Comparison of ENCODE assay signal across 19 mouse cellular contexts in the genomic region with DNA sequence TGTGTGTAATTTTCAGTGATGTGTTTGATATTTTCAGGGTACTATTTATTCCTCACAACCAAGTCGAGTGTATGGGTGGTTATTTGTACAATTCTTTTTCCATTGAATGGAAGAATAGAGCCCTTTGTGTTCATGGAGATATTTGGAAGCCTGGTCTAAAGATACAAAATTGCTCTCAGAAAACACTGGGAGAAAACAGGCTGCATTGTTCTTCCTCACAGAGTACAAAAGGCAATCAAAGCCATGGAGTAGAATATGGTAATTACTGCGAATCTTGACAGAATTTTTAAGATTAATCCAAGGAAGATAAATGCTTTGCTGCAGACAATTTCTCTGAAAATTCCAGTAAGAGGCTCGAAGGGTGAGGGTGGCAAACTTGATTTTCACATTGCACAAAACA. TPM values are rescaled to one million over a fixed set of nuclear protein-coding genes. Genes with fewer than 3 reads are reported as not detected.
DNase-seq lines count a peak whose midpoint lies in the region; ATAC-seq lines count a peak whose summit lies in the region.
"Had no signal": no experiment of that assay in that cellular context is flagged by ENCODE, and none has a peak within 500 bp of the region (broad histone marks: within the 10 kb centered on the region; RNA-seq: fewer than 3 reads in every experiment).

No protein-coding gene starts in this region.

- H3K9me3 ChIP-seq in forebrain, embryonic 14.5 days (replicated peaks; ENCODE audit: control insufficient read depth, low read length), result no peaks in the 10 kb centered on the region
- no peaks in the 10 kb centered on the region for H3K9me3 ChIP-seq in forebrain, embryonic 11.5 days (ENCODE audit: control insufficient read depth, low read length)
- H3K9me3 ChIP-seq in limb, embryonic 10.5 days (replicated peaks), result no peaks in the 10 kb centered on the region
- H3K9me3 ChIP-seq: embryonic facial prominence, embryonic 10.5 days; heart, embryonic 13.5 days; hindbrain, embryonic 15.5 days had no signal

- H3K27ac ChIP-seq in forebrain, embryonic 14.5 days (ENCODE audit: low read depth, low read length), result no peak overlapping the region
- H3K27ac ChIP-seq in forebrain, embryonic 11.5 days (ENCODE audit: low read depth, low read length), result no peak overlapping the region
- H3K27ac ChIP-seq in limb, embryonic 10.5 days, result no peak overlapping the region
- H3K27ac ChIP-seq: embryonic facial prominence, embryonic 10.5 days; heart, embryonic 13.5 days; hindbrain, embryonic 15.5 days had no signal

- H3K4me1 ChIP-seq in forebrain, embryonic 14.5 days (ENCODE audit: control insufficient read depth, insufficient read depth, low read length), result no peaks in the 10 kb centered on the region
- no peaks in the 10 kb centered on the region for H3K4me1 ChIP-seq in forebrain, embryonic 11.5 days (replicated peaks; ENCODE audit: control insufficient read depth, insufficient read depth, low read length)
- H3K4me1 ChIP-seq in limb, embryonic 10.5 days, result no peaks in the 10 kb centered on the region
- H3K4me1 ChIP-seq: embryonic facial prominence, embryonic 10.5 days; heart, embryonic 13.5 days; hindbrain, embryonic 15.5 days had no signal

- H3K27me3 ChIP-seq in forebrain, embryonic 14.5 days (replicated peaks; ENCODE audit: control insufficient read depth, insufficient read depth, low read length), result no peaks in the 10 kb centered on the region
- H3K27me3 ChIP-seq in forebrain, embryonic 11.5 days (ENCODE audit: control insufficient read depth, insufficient read depth, low read length), result no peaks in the 10 kb centered on the region
- H3K27me3 ChIP-seq in limb, embryonic 10.5 days (ENCODE audit: low read depth, poor library complexity, severe bottlenecking), result no peaks in the 10 kb centered on the region
- H3K27me3 ChIP-seq: heart, embryonic 13.5 days; hindbrain, embryonic 15.5 days; Patski had no signal

- H3K36me3 ChIP-seq in forebrain, embryonic 14.5 days (ENCODE audit: control insufficient read depth, insufficient read depth, low read length), result no peaks in the 10 kb centered on the region
- H3K36me3 ChIP-seq in forebrain, embryonic 11.5 days (ENCODE audit: control insufficient read depth, insufficient read depth, low read length), result no peaks in the 10 kb centered on the region
- no peaks in the 10 kb centered on the region for H3K36me3 ChIP-seq in limb, embryonic 10.5 days
- H3K36me3 ChIP-seq: embryonic facial prominence, embryonic 10.5 days; heart, embryonic 13.5 days; hindbrain, embryonic 15.5 days had no signal

- WGBS in forebrain, embryonic 14.5 days, result 38% methylated on average over 3 of the region's 3 CpGs
- WGBS in forebrain, embryonic 11.5 days, result 59% methylated on average over 3 of the region's 3 CpGs
- 70% methylated on average over 3 of the region's 3 CpGs for WGBS in limb, embryonic 10.5 days

- no peak overlapping the region for H3K4me3 ChIP-seq in forebrain, embryonic 14.5 days (ENCODE audit: low read depth, low read length)
- no peak overlapping the region for H3K4me3 ChIP-seq in forebrain, embryonic 11.5 days (ENCODE audit: low read depth, low read length)
- H3K4me3 ChIP-seq in limb, embryonic 10.5 days, result no peak overlapping the region
- H3K4me3 ChIP-seq: embryonic facial prominence, embryonic 10.5 days; heart, embryonic 13.5 days; hindbrain, embryonic 15.5 days had no signal

- H3K4me2 ChIP-seq in forebrain, embryonic 14.5 days (ENCODE audit: low read length), result no peak overlapping the region
- H3K4me2 ChIP-seq in forebrain, embryonic 11.5 days (ENCODE audit: low read depth, low read length, severe bottlenecking), result no peak overlapping the region
- H3K4me2 ChIP-seq: heart, embryonic 13.5 days; hindbrain, embryonic 15.5 days had no signal

- ATAC-seq in forebrain, embryonic 14.5 days, result peak; percentile 50; the same call in 1 of the 2 replicates
- ATAC-seq in forebrain, embryonic 11.5 days (replicated peaks; ENCODE audit: low FRiP score), result no peak
- ATAC-seq: activated CD4-positive, CD25-positive, alpha-beta regulatory T cell, adult 4 months; Patski had no signal

- DNase-seq in forebrain, embryonic 14.5 days (ENCODE audit: low spot score), result peak; percentile 39
- no peak for DNase-seq in forebrain, embryonic 11.5 days (ENCODE audit: low spot score)
- DNase-seq in left cerebral cortex, adult 11 months (ENCODE audit: low spot score), result peak; percentile 13
- no peak for DNase-seq in left cerebral cortex, adult 18-20 months (ENCODE audit: low spot score in 2 of 2)
- DNase-seq in brain, adult 2 months (ENCODE audit: low read depth, low spot score), result peak; percentile 73
- DNase-seq in telencephalon, adult 2 months (ENCODE audit: low read depth, low spot score), result peak; percentile 46
- DNase-seq in limb, embryonic 10.5 days (ENCODE audit: low spot score), result no peak
- DNase-seq: adrenal gland, postnatal 14 days; cerebellum, adult 2 months; cerebellum, postnatal 10 days; gastrocnemius, postnatal 36 days; heart, adult 11 months; heart, postnatal 36 days had no signal

- no peak overlapping the region for H3K9ac ChIP-seq in forebrain, embryonic 14.5 days (ENCODE audit: low read length)
- no peak overlapping the region for H3K9ac ChIP-seq in forebrain, embryonic 11.5 days (ENCODE audit: low read length)
- H3K9ac ChIP-seq: heart, embryonic 13.5 days; hindbrain, embryonic 15.5 days had no signal

RNA-seq across cellular contexts. Expression of a gene that starts 54.7 kb away (rescaled TPM):
- polyA plus RNA-seq in forebrain, embryonic 14.5 days (2014; fragmentation: Nextera tagmentation; extraction: Ambion mirVana), result 45.0 and 59.1 TPM in 2 replicates
- polyA plus RNA-seq in forebrain, embryonic 11.5 days (2014; fragmentation: Nextera tagmentation; extraction: Ambion mirVana), result 16.0 and 17.9 TPM in 2 replicates
- 100 to 1,000 TPM; 170 to 173 TPM for total RNA-seq in left cerebral cortex, adult 18-20 months (2021)
- 15.5 and 16.4 TPM in 2 replicates for polyA plus RNA-seq in limb, embryonic 10.5 days (2016; fragmentation: Nextera tagmentation; extraction: Ambion mirVana)
- total RNA-seq: MEL had no signal
- polyA plus RNA-seq: activated CD4-positive, CD25-positive, alpha-beta regulatory T cell, adult 4 months had no signal

Comparison
In these comparisons a context has a peak if more than half of its experiments do, and no peak if none do; other contexts are left out.
1. DNase-seq: peak in forebrain, embryonic 14.5 days (single experiment), left cerebral cortex, adult 11 months (single experiment), brain, adult 2 months (single experiment) and telencephalon, adult 2 months (single experiment); none in forebrain, embryonic 11.5 days (single experiment), left cerebral cortex, adult 18-20 months (0 of 2) and limb, embryonic 10.5 days (single experiment).